Mouse (Mus musculus): Measurements from ENCODE around the gene Pigw. TPM values are rescaled to one million over a fixed set of nuclear protein-coding genes. Genes with fewer than 3 reads are reported as not detected.

Gene Pigw
- total RNA-seq (2021), result 1 to 10 TPM; 6.8 to 7.7 TPM
- long read RNA-seq, experiment 1, partial matches to known transcripts, result 0 of 2 reads
- long read RNA-seq, experiment 1, other reads (novel, unspliced or antisense), result 1 of 2 reads
- long read RNA-seq, experiment 2, result 0 reads

GRCm38 (mm10) chr11:84879772-84880464, at the start of gene Pigw, which contains the start of gene Myo19:
Gene Pigw (minus strand): TSS chr11:84880285.
Gene Myo19 (plus strand): TSS chr11:84880148.
- DNase-seq (ENCODE audit: extremely low spot score in 1 of 2, low spot score in 2 of 2), result peak; percentile 80 to 82
- peak within 1 kb of the TSS; percentile 96 for H3K4me3 ChIP-seq
- H3K27ac ChIP-seq, result peak within 1 kb of the TSS; percentile 91
- peak; percentile 36 for TF ChIP-seq CTCF (IDR thresholded peaks at IDR 0.05)
- intact Hi-C loops (cut with DNase I), result loop anchor here (1.0 kb wide), 1 partner anchor 10 kb away; the partner anchor contains the start of gene Ggnbp2

- DNase-seq (ENCODE audit: extremely low spot score in 1 of 2, low spot score in 2 of 2), result no peak
- Histone ChIP-seq H3K27ac (no peak overlapping the region), H3K4me3 (no peak overlapping the region)
- TF ChIP-seq CTCF (IDR thresholded peaks at IDR 0.05), result no peak
- intact Hi-C loops (cut with DNase I), result no loop called here
These were observed 40.9 kb upstream of the Pigw start for GRCm38 (mm10) chr11:84920981-84921380.

- no peak for TF ChIP-seq CTCF (IDR thresholded peaks at IDR 0.05)
- no peak overlapping the region for H3K27ac ChIP-seq
- DNase-seq (ENCODE audit: extremely low spot score in 1 of 2, low spot score in 2 of 2), result no peak
- intact Hi-C loops (cut with DNase I), result loop anchor here (2.0 kb wide), 1 partner anchor 263 kb away; no protein-coding TSS in a partner anchor
- H3K4me3 ChIP-seq, result no peak overlapping the region
These were observed 39.9 kb upstream of the Pigw start for GRCm38 (mm10) chr11:84919951-84920350.

GRCm38 (mm10) chr11:84919276-84919675, 39.2 kb upstream of the Pigw start:
- no peak overlapping the region for H3K4me3 ChIP-seq
- no peak for DNase-seq (ENCODE audit: extremely low spot score in 1 of 2, low spot score in 2 of 2)
- peak; percentile 66 for TF ChIP-seq CTCF (IDR thresholded peaks at IDR 0.05)
- no peak overlapping the region for H3K27ac ChIP-seq
- intact Hi-C loops (cut with DNase I), result loop anchor here (2.0 kb wide), 1 partner anchor 264 kb away; no protein-coding TSS in a partner anchor

- H3K27ac ChIP-seq, result no peak overlapping the region
- intact Hi-C loops (cut with DNase I), result loop anchor here (1.0 to 2.0 kb wide), 2 partner anchors 59 to 264 kb away; no protein-coding TSS in a partner anchor
- peak; percentile 96 for TF ChIP-seq CTCF (IDR thresholded peaks at IDR 0.05)
- no peak overlapping the region; the same call in 1 of the 2 replicates for H3K4me3 ChIP-seq
- DNase-seq (ENCODE audit: extremely low spot score in 1 of 2, low spot score in 2 of 2), result peak; percentile 80 to 91
These were observed 38.3 kb upstream of the Pigw start for GRCm38 (mm10) chr11:84918425-84918824.

GRCm38 (mm10) chr11:84916703-84917300, 36.7 kb upstream of the Pigw start:
- Histone ChIP-seq H3K4me3 (peak overlapping the region; percentile 86), H3K27ac (peak overlapping the region; percentile 73)
- TF ChIP-seq CTCF (IDR thresholded peaks at IDR 0.05), result no peak
- intact Hi-C loops (cut with DNase I), result no loop called here
- no peak for DNase-seq (ENCODE audit: extremely low spot score in 1 of 2, low spot score in 2 of 2)

- peak within 1 kb of the TSS; percentile 86 for H3K4me3 ChIP-seq
- intact Hi-C loops (cut with DNase I), result no loop called here
- TF ChIP-seq CTCF (IDR thresholded peaks at IDR 0.05), result peak; percentile 2; the same call in 1 of the 2 replicates
- peak within 1 kb of the TSS; percentile 73 for H3K27ac ChIP-seq
- peak; percentile 84 for DNase-seq (ENCODE audit: extremely low spot score in 1 of 2, low spot score in 2 of 2)
These were observed 36.1 kb upstream of the Pigw start, which contains the start of gene Znhit3 for GRCm38 (mm10) chr11:84916053-84916702. Gene Znhit3 (minus strand): TSS chr11:84916366.

- TF ChIP-seq CTCF (IDR thresholded peaks at IDR 0.05), result no peak; the same call in 1 of the 2 replicates
- Histone ChIP-seq H3K27ac (no peak overlapping the region), H3K4me3 (no peak overlapping the region)
- no peak for DNase-seq (ENCODE audit: extremely low spot score in 1 of 2, low spot score in 2 of 2)
- intact Hi-C loops (cut with DNase I), result no loop called here
These were observed 34.6 kb upstream of the Pigw start for GRCm38 (mm10) chr11:84914673-84915072.

- DNase-seq (ENCODE audit: extremely low spot score in 1 of 2, low spot score in 2 of 2), result no peak
- no peak overlapping the region for H3K27ac ChIP-seq
- intact Hi-C loops (cut with DNase I), result no loop called here
- TF ChIP-seq CTCF (IDR thresholded peaks at IDR 0.05), result no peak
- no peak overlapping the region for H3K4me3 ChIP-seq
These were observed 30.3 kb upstream of the Pigw start for GRCm38 (mm10) chr11:84910411-84910810.

GRCm38 (mm10) chr11:84908480-84908879, 28.4 kb upstream of the Pigw start:
- Histone ChIP-seq H3K4me3 (no peak overlapping the region), H3K27ac (peak overlapping the region; percentile 8; the same call in 1 of the 2 replicates)
- no peak for DNase-seq (ENCODE audit: extremely low spot score in 1 of 2, low spot score in 2 of 2)
- no peak for TF ChIP-seq CTCF (IDR thresholded peaks at IDR 0.05)
- intact Hi-C loops (cut with DNase I), result no loop called here

- Histone ChIP-seq H3K27ac (no peak overlapping the region), H3K4me3 (no peak overlapping the region)
- TF ChIP-seq CTCF (IDR thresholded peaks at IDR 0.05), result no peak
- no peak for DNase-seq (ENCODE audit: extremely low spot score in 1 of 2, low spot score in 2 of 2)
- intact Hi-C loops (cut with DNase I), result no loop called here
These were observed 27.0 kb upstream of the Pigw start for GRCm38 (mm10) chr11:84907081-84907480.

Measured in left cerebral cortex, adult 2 months (tissue).